Mouse (Mus musculus): ENCODE measurements around the gene Dnajb8. TPM values are rescaled to one million over a fixed set of nuclear protein-coding genes. Genes with fewer than 3 reads are reported as not detected.

The Dnajb8 gene
- not detected for total RNA-seq (2021)
- long read RNA-seq, experiment 1, result 0 reads
- long read RNA-seq, experiment 2, result 0 reads

DNA sequence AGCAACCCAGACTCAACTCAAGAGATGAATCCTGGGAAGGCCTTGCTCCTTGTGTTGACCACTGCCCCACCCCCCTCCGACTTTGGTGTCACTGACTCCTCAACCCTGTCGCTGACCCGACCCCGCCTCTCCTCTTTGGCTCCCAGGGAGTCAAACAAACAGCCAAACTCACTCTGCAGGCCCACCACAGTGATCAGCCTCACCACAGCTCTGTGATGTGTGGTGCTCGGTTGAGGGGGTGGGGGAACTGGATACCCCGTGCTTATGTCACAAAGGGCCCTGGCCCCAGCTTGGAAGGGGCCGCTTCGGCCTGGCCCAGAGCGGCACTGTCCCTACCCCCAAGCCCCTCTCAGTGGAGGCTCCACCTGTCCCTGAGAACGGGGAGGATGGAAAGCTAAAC, at the start of gene Dnajb8:
TSS of gene Dnajb8 (plus strand) at position 301 of the 400 bp plus-strand sequence.
- no peak for DNase-seq (ENCODE audit: low spot score in 2 of 2)

DNA sequence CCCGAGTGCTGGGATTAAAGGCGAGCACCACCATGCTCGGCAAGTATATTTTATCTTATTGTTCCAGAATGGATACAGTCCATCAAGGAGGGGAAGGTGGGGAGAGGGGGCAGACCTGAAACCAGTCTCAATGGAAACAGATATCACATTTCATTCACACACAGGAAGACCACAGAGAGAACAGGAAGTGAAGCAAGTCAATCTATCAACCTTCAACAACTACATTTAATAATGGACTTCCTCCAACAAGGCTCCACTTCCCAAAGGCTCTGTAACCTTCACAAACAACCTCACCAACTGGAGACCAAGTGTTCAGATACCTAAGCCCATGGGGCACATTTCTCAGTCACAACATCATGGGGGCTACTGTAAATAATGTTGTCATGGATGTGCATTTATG, 47.9 kb upstream of the Dnajb8 start:
- DNase-seq (ENCODE audit: low spot score in 2 of 2), result no peak

DNA sequence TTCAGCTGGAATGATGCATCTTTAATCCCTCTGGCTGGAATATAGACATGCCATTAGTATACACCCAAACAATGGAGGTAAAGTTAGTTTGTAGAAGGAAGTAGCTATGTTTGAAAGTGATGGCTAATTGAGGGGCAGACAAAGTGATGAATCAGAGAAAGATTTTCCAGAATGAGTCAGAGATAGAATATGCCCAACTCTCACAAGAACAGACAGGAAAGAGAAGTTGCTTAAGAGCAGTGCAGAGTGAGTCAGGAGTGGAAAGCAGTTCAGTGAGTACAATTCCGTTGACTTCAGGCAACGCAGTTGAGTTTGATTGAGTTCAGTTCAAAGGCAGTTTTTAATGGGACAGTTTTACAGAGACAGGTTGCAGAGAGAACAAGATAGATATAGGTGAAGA, 47.4 kb upstream of the Dnajb8 start:
- DNase-seq (ENCODE audit: low spot score in 2 of 2), result no peak

DNA sequence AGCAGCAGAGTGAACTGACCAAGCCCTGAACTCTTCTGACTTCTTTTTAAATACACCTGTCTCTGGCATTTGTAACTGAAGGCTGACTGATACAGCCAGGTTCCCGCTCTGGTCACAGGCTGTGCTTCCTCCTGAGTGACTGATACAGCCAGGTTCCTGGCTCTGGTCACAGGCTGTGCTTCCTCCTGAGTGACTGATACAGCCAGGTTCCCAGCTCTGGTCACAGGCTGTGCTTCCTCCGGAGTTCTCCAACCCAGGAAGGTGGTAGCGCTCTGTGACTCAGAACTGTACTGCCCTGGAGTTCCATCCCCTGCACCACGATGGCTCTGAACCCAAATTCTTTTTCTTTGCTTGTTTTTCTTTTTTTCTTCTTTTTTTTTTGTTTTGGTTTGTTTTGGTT, 37.4 kb upstream of the Dnajb8 start:
- no peak for DNase-seq (ENCODE audit: low spot score in 2 of 2)

DNA sequence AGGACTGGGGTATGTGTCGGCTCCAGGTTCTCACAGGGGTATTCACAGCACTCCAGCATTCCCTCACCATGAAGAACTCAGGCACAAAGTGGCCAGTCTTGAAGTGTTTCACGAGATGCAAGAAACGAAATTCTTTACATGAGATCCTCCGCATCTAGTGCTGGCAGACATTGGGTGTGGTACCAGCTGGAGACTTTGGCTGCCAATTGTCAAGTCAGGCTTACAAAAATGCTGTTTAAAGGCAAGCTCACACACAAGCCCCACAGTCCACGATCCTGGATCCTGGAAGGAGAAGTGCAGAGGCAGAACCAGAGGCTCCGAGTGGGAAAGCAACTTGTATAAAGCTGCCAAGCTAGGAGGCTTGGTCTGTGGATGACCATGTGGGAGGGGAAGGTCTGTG, 33.9 kb upstream of the Dnajb8 start:
- DNase-seq (ENCODE audit: low spot score in 2 of 2), result no peak

DNA sequence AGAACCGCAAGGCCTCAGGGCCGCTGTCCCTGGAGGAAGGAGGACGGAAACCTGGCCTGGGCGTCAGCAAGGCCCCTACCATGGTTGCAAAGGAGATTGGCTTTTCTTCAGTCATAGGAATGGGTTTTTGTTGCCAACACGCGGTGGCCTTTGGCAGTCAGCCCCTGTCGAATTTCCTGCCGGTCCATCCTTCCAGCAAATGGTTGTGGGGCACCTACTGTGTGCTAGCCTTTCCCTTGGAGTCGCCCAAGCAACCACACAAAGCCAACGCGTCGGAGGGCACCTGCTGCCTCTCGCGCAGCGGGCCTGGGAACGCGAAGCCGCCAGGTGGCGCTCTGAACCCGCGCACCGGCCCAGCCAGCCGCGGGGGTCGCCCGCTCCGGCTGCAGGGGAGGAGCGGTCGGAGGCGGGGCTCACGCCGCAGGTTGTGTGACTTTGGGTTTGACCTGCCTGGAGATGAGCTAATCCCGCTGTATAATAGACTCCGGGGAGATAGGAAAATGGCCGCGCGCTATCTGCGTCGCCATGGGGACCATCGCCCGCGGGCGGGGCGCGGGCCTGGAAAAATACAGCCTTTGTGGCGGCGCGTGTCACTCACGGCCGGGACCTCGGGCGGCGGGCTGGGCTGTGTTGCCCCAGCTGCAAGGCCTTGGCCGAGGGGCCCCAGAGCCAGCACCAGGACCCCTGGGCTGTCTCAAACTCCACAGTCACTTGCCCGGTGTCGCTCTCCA, 32.6 kb upstream of the Dnajb8 start:
- no peak for DNase-seq (ENCODE audit: low spot score in 2 of 2)

DNA sequence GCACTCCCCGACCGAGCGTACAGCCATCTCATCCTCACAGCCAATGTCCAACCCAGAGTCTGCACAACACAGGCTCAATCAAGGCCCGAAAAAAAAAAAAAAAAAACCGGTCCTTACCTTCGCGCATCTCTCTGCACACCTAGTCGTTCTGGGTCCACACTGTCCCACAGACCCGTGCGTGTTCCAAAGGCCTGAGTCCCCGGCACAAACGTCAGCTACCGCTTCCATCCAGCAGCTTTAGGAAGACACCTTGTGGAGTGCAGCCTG, 32.1 kb upstream of the Dnajb8 start:
- no peak for DNase-seq (ENCODE audit: low spot score in 2 of 2)

DNA sequence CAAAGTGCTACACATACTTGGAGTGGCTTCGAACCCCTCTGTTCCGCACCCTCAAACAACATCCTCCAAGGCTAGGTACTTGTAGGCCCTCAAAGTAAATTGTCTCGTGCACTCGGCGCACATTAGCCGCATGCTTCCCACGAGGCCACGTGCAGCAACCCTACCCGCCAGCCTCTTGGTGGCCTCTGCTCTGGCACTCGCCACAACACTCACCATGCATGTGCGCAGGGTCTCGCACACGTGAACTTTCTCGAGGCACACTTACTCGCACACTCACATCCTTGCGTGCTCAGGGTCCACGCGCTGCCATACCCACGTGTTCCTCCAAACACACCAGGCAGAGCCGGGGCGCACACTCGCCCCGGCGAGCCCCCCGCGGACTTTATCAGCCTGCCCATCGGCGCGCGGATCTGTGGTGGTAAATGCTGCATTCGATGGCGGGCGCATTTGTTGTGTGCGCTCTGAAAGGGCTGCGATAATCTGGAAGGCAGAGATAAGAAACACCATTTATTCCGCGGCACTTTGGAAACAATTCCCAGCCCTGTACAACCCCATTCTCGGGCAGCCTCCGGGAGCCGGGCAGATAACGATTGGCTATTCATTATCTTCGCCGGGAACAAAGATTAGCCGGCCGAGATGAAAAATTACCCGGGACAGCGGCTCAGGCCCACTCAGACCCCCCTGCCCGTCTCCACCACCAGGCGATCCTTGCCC, 31.6 kb upstream of the Dnajb8 start:
- DNase-seq (ENCODE audit: low spot score in 2 of 2), result no peak

DNA sequence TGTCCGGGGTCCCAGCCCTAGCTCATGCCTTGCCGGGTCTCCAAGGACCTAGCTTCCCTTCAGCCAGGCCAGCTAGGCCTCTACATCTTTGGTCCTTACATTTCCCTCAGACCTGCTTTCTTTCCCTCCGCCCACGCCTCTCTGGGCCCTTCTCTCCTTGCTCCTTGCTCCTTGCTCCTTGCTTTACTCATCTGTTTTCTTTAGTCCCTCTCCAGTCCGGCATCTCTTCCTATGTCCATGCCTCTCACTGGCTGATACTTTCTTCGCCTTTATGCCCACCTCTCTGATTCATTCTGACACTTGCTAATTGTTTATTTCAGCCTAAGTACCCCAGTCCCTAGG, 31.1 kb upstream of the Dnajb8 start:
- no peak for DNase-seq (ENCODE audit: low spot score in 2 of 2)

DNA sequence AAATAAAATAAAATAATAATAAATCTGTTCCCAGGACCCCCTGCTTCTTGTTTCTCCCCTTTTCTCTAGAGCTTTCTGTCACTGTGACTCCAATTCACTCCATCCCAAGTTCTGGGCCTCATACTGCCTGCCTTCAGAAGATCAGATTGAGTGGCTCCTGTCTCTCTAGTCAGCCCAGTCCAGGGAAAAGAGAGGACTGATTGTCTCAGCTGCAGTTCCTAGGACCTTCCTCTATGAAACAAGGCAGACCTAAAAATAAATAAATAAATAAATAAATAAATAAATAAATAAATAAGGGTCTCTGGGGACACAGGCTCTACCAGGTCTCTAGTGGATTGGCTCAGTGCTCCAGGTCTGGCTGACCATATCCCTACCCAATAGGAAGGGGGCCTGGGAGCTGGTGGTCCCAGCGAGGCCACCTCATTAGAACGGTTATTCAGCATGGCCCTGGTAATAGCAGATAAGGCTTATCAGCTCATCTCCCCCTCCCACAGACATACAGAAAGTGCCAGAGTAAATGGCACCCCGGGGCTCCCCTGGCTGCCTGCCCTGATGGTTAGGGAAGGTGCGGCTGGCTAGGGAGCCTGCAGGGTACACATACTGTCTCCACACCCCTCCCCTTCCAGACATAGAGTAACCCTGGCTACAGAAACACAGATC, 30.5 kb upstream of the Dnajb8 start:
- DNase-seq (ENCODE audit: low spot score in 2 of 2), result no peak

DNA sequence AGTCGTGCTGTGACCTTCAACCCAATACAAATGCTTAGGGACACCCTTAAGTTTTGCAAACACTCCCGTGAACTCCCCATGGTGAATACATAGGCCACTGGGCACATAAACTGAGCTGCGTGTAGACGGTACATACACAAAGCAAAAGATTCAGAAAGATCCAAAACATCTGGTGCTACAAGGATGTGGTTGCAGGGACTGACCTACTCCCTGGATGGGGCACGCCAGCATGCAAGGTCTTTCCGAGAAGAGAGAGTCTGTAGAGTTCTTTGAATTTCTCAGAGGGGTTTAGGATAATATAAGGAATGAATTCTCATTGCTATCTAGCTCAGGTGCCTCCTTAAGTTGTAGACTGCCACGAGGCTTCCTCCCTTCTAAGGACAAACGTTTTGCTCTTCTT, 29.3 kb upstream of the Dnajb8 start:
- DNase-seq (ENCODE audit: low spot score in 2 of 2), result no peak

DNA sequence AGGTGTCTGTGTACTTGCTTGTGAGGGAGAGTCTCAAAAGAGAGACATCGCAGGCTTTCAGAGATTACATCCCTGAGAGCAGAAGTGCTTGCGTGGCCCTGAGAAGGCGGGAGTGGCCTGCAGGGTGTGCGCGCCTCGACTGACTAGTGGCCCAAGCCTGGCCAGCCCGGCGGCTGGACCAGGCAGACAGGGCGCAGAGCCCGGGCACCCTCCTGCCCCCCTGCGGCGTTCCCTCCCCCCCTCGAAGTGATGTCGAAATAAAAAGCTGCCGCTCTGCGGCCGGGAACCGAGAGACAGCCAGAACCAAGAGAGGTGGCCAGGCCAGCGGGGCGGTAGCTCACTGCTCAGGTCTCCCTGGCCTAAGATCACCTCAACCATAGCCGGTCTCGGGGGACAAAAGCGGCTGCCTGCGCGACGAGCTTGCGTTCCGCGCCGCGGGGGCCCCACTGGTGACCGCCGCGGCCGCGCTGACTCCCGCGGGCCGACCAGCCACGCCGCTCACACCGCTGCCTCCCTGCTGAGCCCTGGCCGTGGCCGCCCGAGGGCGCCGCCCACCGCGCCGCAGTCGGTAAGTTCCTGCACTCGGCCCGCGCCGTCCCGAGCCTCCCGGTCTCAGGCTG, 28.5 kb upstream of the Dnajb8 start, which contains the start of gene Gata2:
TSS of gene Gata2 (plus strand) at position 459 of the 620 bp plus-strand sequence.
- no peak for DNase-seq (ENCODE audit: low spot score in 2 of 2)

DNA sequence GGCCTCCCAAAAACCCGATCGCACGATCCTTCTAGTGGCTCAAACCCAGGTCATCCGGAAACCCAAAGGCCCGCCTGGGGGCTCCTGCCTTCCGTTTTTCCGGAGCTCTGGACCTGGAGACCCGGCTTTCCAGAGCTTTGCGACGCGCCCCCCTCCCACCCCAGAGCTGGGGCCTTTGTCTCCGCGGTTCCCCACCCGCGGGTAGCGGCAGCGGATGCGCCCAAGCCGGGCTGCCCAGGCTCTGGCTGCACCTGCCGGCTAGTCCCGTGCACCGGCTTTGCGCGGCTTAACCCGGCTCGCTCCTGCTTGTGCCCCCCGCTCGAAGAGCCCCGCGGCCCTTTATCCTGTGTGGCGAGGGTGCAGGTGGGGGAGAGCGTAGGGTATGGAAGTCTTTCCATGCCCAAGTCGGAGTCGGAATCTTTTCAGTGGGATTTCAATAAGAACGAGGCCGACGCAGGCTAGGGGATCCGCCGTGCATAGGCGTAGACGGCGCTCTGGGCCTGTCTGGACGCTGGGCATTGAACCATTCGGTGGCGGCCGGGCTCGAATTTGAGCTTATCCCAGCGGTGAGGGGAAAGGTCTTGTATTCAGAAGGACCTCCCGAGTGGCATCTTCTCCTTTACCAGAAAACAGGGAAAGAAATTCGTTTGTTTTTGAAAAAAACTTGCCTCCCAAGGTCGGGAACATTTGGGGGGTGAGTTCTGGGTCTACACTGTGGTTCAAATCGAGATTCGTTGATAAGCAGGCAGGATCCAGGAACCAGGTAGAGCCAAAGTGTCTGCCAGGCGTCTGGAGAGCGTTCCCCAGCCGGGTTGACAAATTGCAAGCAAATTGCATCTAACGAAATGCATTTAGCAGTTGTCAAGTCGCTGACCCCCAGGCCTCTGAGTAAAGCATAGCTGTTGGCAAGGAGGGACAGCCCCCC, 27.8 kb upstream of the Dnajb8 start:
- no peak for DNase-seq (ENCODE audit: low spot score in 2 of 2)

DNA sequence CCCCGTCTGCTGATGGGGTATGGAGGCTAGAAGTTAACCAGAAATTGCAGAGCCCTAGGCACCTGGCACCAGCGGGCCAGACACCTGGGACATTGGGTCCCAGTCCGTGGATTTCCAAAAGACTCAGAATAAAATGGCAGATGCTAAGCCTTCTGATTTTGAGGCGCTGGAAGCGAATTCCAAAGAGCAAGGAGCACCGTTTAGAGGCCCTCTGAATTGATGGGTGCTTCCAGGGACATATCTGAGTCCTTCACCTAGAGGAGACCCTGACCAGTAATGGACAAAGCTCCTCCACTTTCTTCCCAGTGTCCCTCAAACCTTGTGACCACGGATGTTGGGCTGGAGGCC, 27.1 kb upstream of the Dnajb8 start:
- DNase-seq (ENCODE audit: low spot score in 2 of 2), result no peak

DNA sequence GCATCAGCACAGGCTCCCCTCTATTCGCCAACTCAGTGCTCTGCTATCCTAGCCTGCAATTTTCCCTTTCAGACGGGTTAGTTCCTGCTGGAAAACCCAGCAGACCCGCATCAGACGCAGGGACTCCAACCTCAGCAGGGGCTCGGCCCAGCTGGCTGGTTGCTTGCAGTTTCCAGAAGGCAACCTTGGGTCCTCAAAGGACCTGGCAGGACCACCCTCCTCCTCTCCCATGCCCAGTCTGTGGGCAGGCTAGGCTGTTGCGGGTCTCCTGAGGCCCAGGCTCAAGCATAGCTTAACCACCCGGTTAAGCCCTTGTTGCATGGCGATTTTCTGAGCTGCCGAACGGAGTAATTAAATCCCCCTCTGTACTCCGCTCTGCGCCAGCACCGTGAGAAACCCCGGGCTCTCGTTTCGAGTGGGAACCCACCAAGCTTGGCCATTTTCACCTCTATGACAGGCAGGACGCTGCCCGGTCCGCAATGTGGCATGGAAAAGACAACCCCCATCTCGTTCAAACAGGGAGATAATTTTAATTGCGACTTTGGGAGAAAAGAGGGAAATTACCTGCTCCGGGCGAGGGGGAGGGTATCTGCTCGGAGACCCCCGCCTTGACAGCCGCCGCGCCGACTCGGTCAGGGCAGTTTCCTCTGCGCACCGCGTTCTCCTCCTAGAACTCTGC, 25.9 kb upstream of the Dnajb8 start:
- no peak for DNase-seq (ENCODE audit: low spot score in 2 of 2)

DNA sequence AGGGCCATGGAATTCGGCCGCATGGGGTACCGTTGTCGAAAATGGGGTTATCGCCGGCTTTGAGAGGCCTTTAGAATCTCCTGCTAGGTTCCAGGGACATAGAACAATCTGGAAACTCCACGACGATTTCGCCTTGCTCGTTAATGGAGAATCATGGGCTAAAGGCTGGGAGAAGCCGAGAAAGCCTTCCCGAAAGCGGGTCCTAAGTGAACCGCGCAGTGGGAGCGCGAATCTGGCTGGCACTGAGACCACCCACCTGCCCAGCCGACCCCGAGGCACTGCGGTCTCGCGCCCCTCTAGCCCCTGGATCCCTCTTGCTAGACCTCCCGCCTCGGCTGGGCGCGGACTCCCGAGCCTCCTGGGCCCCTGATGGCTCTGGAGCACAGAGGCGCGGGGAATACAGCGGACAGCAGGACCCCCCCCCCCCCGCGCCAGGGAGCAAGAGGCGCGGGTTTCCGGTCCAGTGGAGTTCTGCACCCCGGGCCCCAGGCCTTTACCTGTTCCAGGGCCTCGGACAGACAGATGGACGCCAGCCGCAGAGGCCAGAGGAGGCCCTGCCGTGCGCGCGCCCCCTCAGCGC, 25.2 kb upstream of the Dnajb8 start:
- no peak for DNase-seq (ENCODE audit: low spot score in 2 of 2)

DNA sequence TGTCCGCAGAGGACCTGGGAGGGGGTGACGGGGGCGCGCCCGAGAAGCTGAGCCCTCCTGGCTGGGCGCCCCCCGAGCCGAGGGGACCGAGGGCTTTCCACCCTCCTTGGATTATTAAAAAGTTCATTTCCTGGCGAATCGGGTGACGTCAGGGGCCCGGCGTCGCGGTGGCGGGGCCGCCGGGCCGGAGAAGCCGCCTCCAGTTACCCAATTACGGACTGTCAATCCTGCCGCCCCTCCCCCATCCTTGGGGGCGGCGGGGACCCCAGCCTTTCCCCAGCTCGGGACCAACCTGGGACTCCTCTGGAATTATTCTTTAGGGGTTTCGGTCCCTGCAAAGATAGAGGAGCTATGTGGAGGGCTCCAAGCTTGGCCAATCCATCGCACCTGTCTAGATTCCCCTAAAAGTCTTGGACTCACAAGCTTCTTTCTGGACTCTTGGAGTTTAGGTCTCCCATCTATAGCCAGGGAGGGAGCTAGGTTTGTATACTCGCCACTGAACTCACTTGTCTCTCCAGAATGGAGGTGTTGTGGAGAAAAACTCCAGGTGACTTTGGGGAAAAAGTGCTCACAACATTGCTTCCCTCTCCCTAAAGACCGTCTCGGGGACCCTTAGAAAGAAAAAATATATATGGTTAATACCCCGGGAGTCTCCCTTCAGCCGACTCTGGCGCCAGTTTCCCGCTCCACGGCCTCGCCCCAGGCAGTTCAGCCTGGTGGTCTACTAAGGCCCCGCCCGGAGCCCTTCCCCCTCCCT, 24.6 kb upstream of the Dnajb8 start:
- no peak for DNase-seq (ENCODE audit: low spot score in 2 of 2)

DNA sequence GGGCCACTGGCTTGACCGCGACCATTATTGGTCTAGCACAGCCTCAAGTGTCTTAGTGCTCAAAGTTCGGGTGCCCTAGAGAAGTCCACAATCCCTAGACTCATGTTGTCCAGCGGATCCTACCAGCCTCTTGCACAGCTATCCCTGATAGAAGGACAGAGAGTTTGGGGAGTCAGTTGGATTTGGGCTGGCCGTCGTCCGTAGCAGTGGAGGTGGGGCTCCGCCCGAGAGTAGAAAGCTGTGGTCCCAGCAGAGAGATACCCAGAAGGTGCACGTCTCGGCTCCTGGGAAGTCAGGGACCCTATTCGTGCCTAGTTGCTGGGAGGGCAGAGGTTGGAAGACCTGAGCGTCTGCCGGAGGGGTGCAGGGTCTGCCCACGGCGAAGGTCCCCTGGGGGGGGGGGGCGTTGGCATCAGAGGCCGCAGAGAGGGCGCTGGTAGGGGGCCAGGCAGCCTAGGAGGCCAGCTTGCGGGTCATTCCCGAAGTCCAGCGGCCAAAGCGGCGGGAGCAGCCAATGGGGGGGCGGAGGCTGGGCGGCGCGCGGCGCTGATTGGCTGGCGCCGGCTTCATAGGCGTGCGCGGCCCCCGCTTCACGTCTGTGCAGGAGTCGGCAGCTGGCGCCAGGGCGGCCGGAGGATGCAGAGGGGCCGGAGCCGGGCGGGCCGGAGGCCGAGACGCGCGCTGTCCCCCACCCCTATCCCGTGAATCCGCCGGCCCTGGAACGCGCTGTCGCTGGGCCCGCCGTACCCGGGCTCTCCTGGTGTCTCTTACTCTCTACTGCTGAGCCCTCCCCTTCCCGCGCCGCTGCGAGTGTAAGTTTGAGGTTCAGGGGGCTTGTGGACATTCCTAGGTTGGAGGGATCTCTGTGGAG, 23.8 kb upstream of the Dnajb8 start:
- DNase-seq (ENCODE audit: low spot score in 2 of 2), result peak in 1 of 2 experiments; percentile 78
